Mouse (Mus musculus) stomach, postnatal 0 days (tissue): ENCODE measurements around the gene Gm5136. TPM values are rescaled to one million over a fixed set of nuclear protein-coding genes. Genes with fewer than 3 reads are reported as not detected.

ENCODE experiments used
- ATAC-seq: fragments of 200-750 bp; cut with Nextera tagmentation; 2 replicates; pipeline ENCODE4 v1.8.0; 2017; ENCODE audit not compliant: low FRiP score, low TSS enrichment
- DNase-seq: peaks from one replicate; pipeline ENCODE4 v3.0.0-alpha.2; 2016; ENCODE audit warnings: low spot score
- H3K27ac ChIP-seq: fragments of 300-500 bp; sonication (generic); replicated peaks from 2 replicates; pipeline ENCODE4 v1.5.1; 2014; ENCODE audit warnings: mild to moderate bottlenecking, control low read depth
- H3K27me3 ChIP-seq: fragments of 300-500 bp; sonication (generic); 2 replicates; pipeline ENCODE4 v1.6.1; 2014; ENCODE audit warnings: low read length; ENCODE audit not compliant: control insufficient read depth, insufficient read depth
- H3K36me3 ChIP-seq: fragments of 300-500 bp; sonication (generic); 2 replicates; pipeline ENCODE4 v1.6.1; 2014; ENCODE audit warnings: low read length, mixed read lengths; ENCODE audit not compliant: control insufficient read depth, insufficient read depth
- H3K4me1 ChIP-seq: fragments of 300-500 bp; sonication (generic); replicated peaks from 2 replicates; pipeline ENCODE4 v1.6.1; 2014; ENCODE audit warnings: antibody characterized with exemption; ENCODE audit not compliant: control insufficient read depth, insufficient read depth
- H3K4me2 ChIP-seq: fragments of 300-500 bp; sonication (generic); replicated peaks from 2 replicates; pipeline ENCODE4 v1.6.1; 2014; ENCODE audit warnings: low read depth, mild to moderate bottlenecking, control low read depth, moderate library complexity
- H3K4me3 ChIP-seq: fragments of 300-500 bp; sonication (generic); 2 replicates; pipeline ENCODE4 v1.5.1; 2014; ENCODE audit warnings: low read depth, low read length, control low read depth
- H3K9ac ChIP-seq: fragments of 300-500 bp; sonication (generic); 2 replicates; pipeline ENCODE4 v1.6.1; 2014; ENCODE audit warnings: mild to moderate bottlenecking, low read length, control low read depth, mixed read lengths
- H3K9me3 ChIP-seq: fragments of 300-500 bp; sonication (generic); 2 replicates; pipeline ENCODE4 v1.6.1; 2016; ENCODE audit warnings: low read length; ENCODE audit not compliant: control insufficient read depth
- CTCF ChIP-seq: IDR thresholded peaks from 2 replicates; pipeline ENCODE4 v1.5.1; 2016; ENCODE audit warnings: antibody characterized with exemption, low read depth, mild to moderate bottlenecking, moderate library complexity
- EP300 ChIP-seq: optimal IDR thresholded peaks from 2 replicates; pipeline ENCODE3; 2016; ENCODE audit warnings: antibody characterized with exemption
- WGBS: fragments of 180-500 bp; shearing (Covaris S2); extraction: QIAGEN DNeasy Blood & Tissue Kit; methylation state at CpG from one replicate; pipeline ENCODE4 v1.1.7; 2014; 5-methylcytosine and 5-hydroxymethylcytosine counted together
- polyA plus RNA-seq: library from polyadenylated mRNA; unstranded; fragments of >200 nt; fragmentation: Nextera tagmentation; extraction: Ambion mirVana; gene quantifications from 2 replicates; pipeline ENCODE4 v1.2.1, GENCODE M21; 2015

Gene Gm5136
- not detected in 2 replicates for polyA plus RNA-seq

GRCm38 (mm10) chr10:108699946-108700345 is at the start of gene Gm5136:
Gene Gm5136, minus strand, starts transcription at chr10:108700160.
- H3K9ac ChIP-seq: no peak within 1 kb of the TSS
- DNase-seq (no peak), ATAC-seq (no peak)
- no peak within 1 kb of the TSS for H3K4me3 ChIP-seq
- H3K4me2 ChIP-seq: no peak within 1 kb of the TSS
- no peaks in the 10 kb centered on the region for H3K27me3 ChIP-seq
- TF ChIP-seq EP300 (no peak), CTCF (no peak)
- no peaks in the 10 kb centered on the region for H3K9me3 ChIP-seq
- WGBS: 96% methylated on average over 9 of the region's 9 CpGs
- no peaks in the 10 kb centered on the region for H3K4me1 ChIP-seq
- H3K36me3 ChIP-seq: no peaks in the 10 kb centered on the region
- H3K27ac ChIP-seq: no peak within 1 kb of the TSS

- Histone ChIP-seq H3K4me2 (no peak overlapping the region), H3K4me1 (no peaks in the 10 kb centered on the region), H3K36me3 (no peaks in the 10 kb centered on the region), H3K9me3 (no peaks in the 10 kb centered on the region), H3K27me3 (no peaks in the 10 kb centered on the region), H3K9ac (no peak overlapping the region), H3K4me3 (no peak overlapping the region), H3K27ac (no peak overlapping the region)
- WGBS: 90% methylated on average over 2 of the region's 2 CpGs
- no peak for DNase-seq
- TF ChIP-seq CTCF: no peak
- no peak for ATAC-seq
Measured at GRCm38 (mm10) chr10:108743759-108744158, 43.8 kb upstream of the Gm5136 start.

- ATAC-seq: no peak
- 53% methylated on average over 2 of the region's 2 CpGs for WGBS
- Histone ChIP-seq H3K4me3 (no peak overlapping the region), H3K9ac (no peak overlapping the region), H3K9me3 (no peaks in the 10 kb centered on the region), H3K27ac (no peak overlapping the region), H3K4me1 (no peaks in the 10 kb centered on the region), H3K36me3 (no peaks in the 10 kb centered on the region), H3K27me3 (no peaks in the 10 kb centered on the region), H3K4me2 (no peak overlapping the region)
- DNase-seq: no peak
- TF ChIP-seq EP300 (no peak), CTCF (peak; percentile 79)
Measured at GRCm38 (mm10) chr10:108733982-108734381, 34.0 kb upstream of the Gm5136 start.

GRCm38 (mm10) chr10:108728961-108729360 is 29.0 kb upstream of the Gm5136 start:
- H3K4me1 ChIP-seq: no peaks in the 10 kb centered on the region
- H3K27ac ChIP-seq: no peak overlapping the region
- H3K36me3 ChIP-seq: no peaks in the 10 kb centered on the region
- no peaks in the 10 kb centered on the region for H3K9me3 ChIP-seq
- DNase-seq: no peak
- H3K4me2 ChIP-seq: no peak overlapping the region
- ATAC-seq: no peak
- no peaks in the 10 kb centered on the region for H3K27me3 ChIP-seq
- no peak overlapping the region for H3K9ac ChIP-seq
- WGBS: 78% methylated on average over 8 of the region's 8 CpGs
- H3K4me3 ChIP-seq: no peak overlapping the region
- no peak for TF ChIP-seq EP300
- no peak for TF ChIP-seq CTCF

GRCm38 (mm10) chr10:108726391-108726790 is 26.4 kb upstream of the Gm5136 start:
- Histone ChIP-seq H3K27ac (no peak overlapping the region), H3K36me3 (no peaks in the 10 kb centered on the region), H3K4me3 (no peak overlapping the region), H3K27me3 (no peaks in the 10 kb centered on the region), H3K9me3 (no peaks in the 10 kb centered on the region), H3K4me2 (no peak overlapping the region), H3K9ac (no peak overlapping the region), H3K4me1 (no peaks in the 10 kb centered on the region)
- ATAC-seq: no peak
- DNase-seq: no peak
- 90% methylated on average over 4 of the region's 4 CpGs for WGBS
- TF ChIP-seq EP300 (no peak), CTCF (no peak)

GRCm38 (mm10) chr10:108724878-108725277 is 24.9 kb upstream of the Gm5136 start:
- Histone ChIP-seq H3K36me3 (no peaks in the 10 kb centered on the region), H3K4me1 (no peaks in the 10 kb centered on the region), H3K9ac (no peak overlapping the region), H3K4me2 (no peak overlapping the region), H3K27me3 (no peaks in the 10 kb centered on the region), H3K9me3 (no peaks in the 10 kb centered on the region), H3K4me3 (no peak overlapping the region), H3K27ac (no peak overlapping the region)
- no peak for DNase-seq
- 73% methylated on average over 3 of the region's 3 CpGs for WGBS
- no peak for ATAC-seq
- TF ChIP-seq EP300: no peak
- no peak for TF ChIP-seq CTCF
